Mouse (Mus musculus) c-Kit-negative CD71-positive TER-119-positive erythroid progenitor cells, embryonic 14.5 days (primary cell): ENCODE results near the gene Mpo.

Source experiments
- DNase-seq: peaks from one replicate; pipeline ENCODE4 v3.0.0-alpha.2; 2013; ENCODE audit warnings: low read depth, low spot score

Mpo gene

GRCm38 (mm10) chr11:87801711-87802275 is 8.4 kb downstream of the Mpo start:
- DNase-seq, result no peak

DNA sequence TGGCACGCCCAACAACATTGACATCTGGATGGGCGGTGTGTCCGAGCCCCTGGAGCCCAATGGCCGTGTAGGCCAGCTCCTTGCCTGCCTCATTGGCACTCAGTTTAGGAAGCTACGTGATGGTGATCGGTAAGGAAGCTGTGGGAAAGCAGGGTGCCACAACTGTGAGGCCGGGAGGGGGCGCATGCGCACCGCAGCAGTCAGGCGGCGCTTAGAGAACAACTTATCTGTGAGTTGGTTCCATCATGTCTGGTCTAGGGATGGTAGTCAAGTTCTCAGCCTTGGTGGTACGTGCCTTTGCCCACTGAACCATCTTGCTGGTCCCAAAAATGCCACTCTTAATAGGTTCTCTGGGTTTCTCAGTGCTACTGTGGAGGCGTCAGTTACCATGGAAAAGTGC is 9.2 kb downstream of the Mpo start:
- DNase-seq, result no peak

GRCm38 (mm10) chr11:87805448-87805847 is 12.1 kb downstream of the Mpo start:
- DNase-seq, result peak; percentile 16

DNA sequence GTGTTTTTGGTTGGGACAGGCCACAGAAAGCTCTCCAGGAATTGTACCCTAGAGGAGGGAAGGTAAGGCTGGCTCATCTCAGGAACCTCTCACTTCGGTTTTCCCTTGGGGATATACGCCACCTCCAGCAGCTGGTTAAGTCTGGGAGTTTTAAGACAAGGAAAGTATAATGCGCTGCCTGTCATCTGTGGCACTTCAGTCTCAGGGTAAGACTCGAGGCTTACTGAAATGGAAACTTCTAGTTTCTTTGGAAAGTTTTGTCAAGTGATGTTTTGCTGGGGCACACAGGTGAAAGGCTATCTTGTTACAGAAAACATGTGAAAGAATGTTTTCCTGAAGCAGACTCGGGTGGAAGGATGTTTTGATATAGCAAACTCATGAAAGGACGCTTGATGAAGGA is 14.1 kb downstream of the Mpo start:
- DNase-seq, result no peak

DNA sequence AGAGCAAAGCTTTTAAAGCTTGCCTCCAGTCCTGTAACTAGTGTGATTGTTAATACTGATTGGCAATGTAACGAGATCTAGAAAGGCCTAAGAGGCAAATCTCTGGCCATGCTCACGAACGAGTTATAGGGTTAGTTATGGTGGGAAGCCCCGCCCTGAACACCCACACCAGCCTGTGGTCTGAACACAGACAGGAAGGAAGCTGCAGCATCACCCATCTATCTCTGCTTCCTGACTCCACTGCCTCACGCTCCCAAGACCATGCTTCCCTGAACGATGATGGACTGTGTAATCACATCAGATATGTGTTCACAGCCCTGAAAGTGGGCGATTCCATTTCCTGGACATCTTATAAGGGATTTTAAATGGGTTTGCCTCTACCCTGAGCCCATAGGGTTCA is 14.9 kb downstream of the Mpo start:
- DNase-seq, result no peak

DNA sequence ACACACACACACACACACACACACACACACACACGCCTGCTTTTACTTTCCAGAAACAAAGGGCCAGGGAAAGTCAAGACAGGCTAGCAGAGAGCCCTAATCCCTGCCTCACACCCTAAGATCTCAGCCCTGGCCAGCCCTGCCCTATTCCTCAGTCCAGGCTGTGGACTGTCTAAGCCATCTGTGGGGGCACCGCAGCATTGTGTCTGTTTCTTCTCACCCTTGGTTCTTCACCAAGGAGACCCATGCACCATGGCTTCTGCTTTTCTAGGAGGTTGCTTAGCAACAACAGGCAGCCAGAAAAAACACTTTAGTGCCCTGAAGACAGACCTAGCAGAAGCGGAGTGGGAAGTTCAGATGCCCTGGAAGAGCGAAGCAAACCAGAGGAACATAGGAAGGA is 18.0 kb downstream of the Mpo start:
- DNase-seq, result no peak

DNA sequence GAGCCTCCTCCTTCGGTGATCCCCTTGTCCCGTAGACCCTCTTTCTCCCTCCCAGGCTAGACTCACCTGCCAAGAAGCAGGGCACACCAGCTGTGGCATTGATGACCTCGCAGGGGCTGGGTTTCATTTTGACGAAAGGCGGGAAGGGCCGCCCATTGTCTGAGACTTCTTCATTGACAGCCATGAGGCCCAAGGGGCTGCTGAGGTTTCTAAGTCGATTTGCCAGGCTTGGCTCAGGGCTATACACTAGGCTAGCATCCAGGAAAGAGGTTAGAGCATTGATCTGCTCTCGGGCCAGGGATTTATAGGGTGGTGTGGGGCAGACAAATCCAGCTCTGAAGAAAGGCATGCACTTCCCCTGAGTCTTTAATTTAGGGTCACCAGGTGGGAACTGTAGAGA is 21.4 kb downstream of the Mpo start:
- DNase-seq, result no peak

DNA sequence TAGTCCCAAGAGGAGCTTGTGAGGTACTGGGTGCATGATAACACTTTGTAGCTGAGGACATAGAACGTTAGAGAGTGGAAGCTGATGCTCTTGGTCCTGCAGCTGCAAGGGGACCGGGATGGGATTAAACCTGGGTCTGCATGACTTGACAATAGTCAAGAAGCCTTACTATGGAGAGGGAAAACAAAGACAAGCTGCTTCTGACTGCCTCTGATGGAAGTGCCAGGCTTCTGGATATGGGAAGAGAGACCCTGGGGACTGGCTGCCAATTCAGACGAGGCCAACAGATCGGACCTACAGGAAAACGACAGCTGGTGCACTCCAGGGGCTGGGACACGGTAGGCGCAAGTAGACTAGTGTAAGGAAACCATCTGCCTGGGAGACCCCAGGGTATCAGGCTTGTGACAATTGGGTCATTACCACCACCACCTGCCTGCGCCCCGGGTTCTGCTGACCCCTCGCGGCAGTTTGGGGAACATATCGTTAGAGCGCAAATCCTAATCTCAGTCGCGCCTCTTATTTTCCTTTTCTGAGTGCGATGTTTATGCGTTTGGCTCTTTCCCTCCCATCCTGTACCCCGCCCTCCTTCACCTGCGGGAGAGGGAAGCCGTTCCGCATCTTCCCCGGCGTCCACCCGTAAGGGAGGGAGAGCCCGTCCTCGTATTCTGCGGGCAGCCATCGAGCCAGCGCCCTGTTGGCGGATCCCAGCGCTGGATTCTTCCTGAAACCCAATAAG is 23.5 kb downstream of the Mpo start:
- DNase-seq, result no peak

GRCm38 (mm10) chr11:87817443-87817773 is 24.0 kb downstream of the Mpo start:
- DNase-seq, result no peak

DNA sequence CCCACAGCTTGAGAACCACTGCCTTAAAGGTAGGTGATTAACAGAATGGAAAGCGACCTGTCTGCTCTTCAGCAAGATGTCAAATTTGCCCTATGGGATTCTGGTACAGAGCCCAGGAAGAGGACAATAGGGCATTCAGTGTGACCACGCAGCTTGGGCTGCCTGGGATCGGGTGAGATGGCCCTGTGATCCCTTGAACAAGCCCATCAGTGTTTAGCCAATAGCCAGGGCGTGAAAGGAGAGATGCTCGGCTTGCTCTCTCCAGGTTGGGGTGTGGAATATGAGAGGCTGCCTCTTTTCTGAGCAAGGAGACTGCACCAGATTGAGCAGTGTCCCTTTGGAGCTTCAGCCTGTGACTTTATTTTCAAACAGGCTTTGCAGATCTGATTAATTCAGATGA is 28.1 kb downstream of the Mpo start:
- no peak for DNase-seq

- DNase-seq, result no peak
Observed at GRCm38 (mm10) chr11:87828239-87828900, 35.0 kb downstream of the Mpo start, which contains the start of gene Lpo. Lpo (minus strand) TSS chr11:87828289.

DNA sequence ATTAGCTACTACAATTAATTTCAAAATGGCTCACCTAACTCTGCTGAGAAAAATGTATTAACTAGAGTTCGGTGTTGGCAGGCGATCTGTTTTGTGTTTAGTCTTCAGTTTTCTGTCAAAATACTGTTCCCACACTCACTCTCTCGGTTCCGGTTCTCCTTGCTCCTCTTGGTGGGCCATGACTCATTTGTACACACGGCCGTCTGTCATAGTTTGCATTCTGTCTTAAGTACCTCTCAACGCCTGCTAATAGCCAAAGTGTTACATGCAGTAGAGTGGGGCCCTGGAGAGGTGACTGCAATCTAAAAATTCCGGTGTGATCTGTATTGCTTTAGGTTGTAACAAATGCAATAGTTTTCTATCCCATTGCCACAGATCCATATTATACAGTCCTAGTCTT is 47.3 kb downstream of the Mpo start:
- no peak for DNase-seq

- no peak for DNase-seq
Observed at GRCm38 (mm10) chr11:87841436-87841835, 48.1 kb downstream of the Mpo start.

- DNase-seq, result no peak
Observed at GRCm38 (mm10) chr11:87846968-87847600, 53.7 kb downstream of the Mpo start.

DNA sequence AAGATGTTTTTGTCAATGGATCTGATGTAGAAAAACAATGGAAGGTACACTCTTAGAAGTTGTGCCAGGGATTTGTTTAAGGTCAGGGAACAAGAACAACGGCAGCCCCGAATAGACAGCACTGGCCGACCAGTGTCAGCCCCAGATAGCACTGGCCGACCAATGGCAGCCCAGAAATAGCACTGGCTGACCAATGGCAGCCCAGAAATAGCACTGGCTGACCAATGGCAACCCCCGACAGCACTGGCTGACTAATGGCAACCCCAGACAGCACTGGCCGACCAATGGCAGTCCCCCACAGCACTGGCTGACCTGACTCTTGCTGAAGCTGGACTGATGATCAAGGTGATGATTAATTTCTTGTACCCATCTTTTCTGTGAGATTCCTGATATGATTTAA is 54.5 kb downstream of the Mpo start:
- DNase-seq, result no peak

GRCm38 (mm10) chr11:87852690-87853596 is 59.6 kb downstream of the Mpo start, which contains the start of gene Mks1:
Mks1 (plus strand) TSS chr11:87853215.
- peak; percentile 43 for DNase-seq

DNA sequence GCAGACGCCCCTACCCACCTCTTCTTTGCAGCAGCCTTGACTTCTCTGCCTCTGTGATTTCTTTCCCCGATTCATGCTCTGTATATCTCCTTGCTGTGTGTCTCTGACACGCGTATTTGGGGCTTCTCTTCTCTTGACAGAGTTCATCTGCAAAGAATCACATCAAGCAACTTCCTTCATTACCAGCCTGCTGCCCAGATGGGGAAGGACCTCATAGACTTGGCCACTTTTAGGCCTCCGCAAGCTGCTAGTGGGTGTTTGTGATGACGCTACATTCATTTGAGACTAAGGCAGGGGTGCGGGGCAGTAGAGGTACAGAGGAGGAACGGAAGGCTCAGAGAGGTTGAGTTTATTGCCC is 60.2 kb downstream of the Mpo start:
- DNase-seq, result no peak
